Mouse (Mus musculus) hindbrain, embryonic 16.5 days (tissue): Measurements from ENCODE around the gene Cntfr. TPM values are rescaled to one million over a fixed set of nuclear protein-coding genes. Genes with fewer than 3 reads are reported as not detected.

Source experiments
- ATAC-seq: fragments of 200-750 bp; cut with Nextera tagmentation; 2 replicates; pipeline ENCODE4 v1.8.0; 2017; ENCODE audit warnings: moderate TSS enrichment, moderate library complexity
- H3K27ac ChIP-seq: fragments of 300-500 bp; sonication (generic); 2 replicates; pipeline ENCODE4 v1.5.1; 2014; ENCODE audit warnings: low read depth, mild to moderate bottlenecking, control low read depth, low read length, moderate library complexity
- H3K27me3 ChIP-seq: fragments of 300-500 bp; sonication (generic); replicated peaks from 2 replicates; pipeline ENCODE4 v1.6.1; 2014; ENCODE audit warnings: low read length; ENCODE audit not compliant: control insufficient read depth, insufficient read depth
- H3K36me3 ChIP-seq: fragments of 300-500 bp; sonication (generic); 2 replicates; pipeline ENCODE4 v1.6.1; 2014; ENCODE audit warnings: mild to moderate bottlenecking, low read length, moderate library complexity, mixed read lengths; ENCODE audit not compliant: control insufficient read depth, insufficient read depth
- H3K4me1 ChIP-seq: fragments of 300-500 bp; sonication (generic); 2 replicates; pipeline ENCODE4 v1.6.1; 2014; ENCODE audit warnings: low read depth, low read length; ENCODE audit not compliant: control insufficient read depth, insufficient read depth
- H3K4me2 ChIP-seq: fragments of 300-500 bp; sonication (generic); 2 replicates; pipeline ENCODE4 v1.6.1; 2014; ENCODE audit warnings: mild to moderate bottlenecking, low read length, control low read depth, moderate library complexity
- H3K4me3 ChIP-seq: fragments of 300-500 bp; sonication (generic); 2 replicates; pipeline ENCODE4 v1.5.1; 2014; ENCODE audit warnings: mild to moderate bottlenecking, low read length, control low read depth, moderate library complexity
- H3K9ac ChIP-seq: fragments of 300-500 bp; sonication (generic); 2 replicates; pipeline ENCODE4 v1.6.1; 2014; ENCODE audit warnings: low read depth, mild to moderate bottlenecking, control low read depth, low read length, moderate library complexity
- H3K9me3 ChIP-seq: fragments of 300-500 bp; sonication (generic); 2 replicates; pipeline ENCODE4 v1.6.1; 2014; ENCODE audit warnings: mild to moderate bottlenecking, low read length, moderate library complexity; ENCODE audit not compliant: control insufficient read depth
- WGBS: fragments of 180-500 bp; shearing (Covaris S2); extraction: QIAGEN DNeasy Blood & Tissue Kit; methylation state at CpG from one replicate; pipeline ENCODE4 v1.1.7; 2014; 5-methylcytosine and 5-hydroxymethylcytosine counted together
- polyA plus RNA-seq: library from polyadenylated mRNA; unstranded; fragments of >200 nt; fragmentation: Nextera tagmentation; extraction: Ambion mirVana; gene quantifications from 2 replicates; pipeline ENCODE4 v1.2.1, GENCODE M21; 2015

Cntfr gene
- polyA plus RNA-seq, 1 experiment from 2014 or later: 22.5 TPM

GRCm38 (mm10) chr4:41648627-41649026 is 48.3 kb downstream of the Cntfr start:
- Histone ChIP-seq H3K36me3 (no peaks in the 10 kb centered on the region), H3K4me3 (no peak overlapping the region), H3K27me3 (no peaks in the 10 kb centered on the region), H3K27ac (no peak overlapping the region), H3K9me3 (no peaks in the 10 kb centered on the region), H3K4me2 (no peak overlapping the region), H3K9ac (no peak overlapping the region), H3K4me1 (no peaks in the 10 kb centered on the region)
- ATAC-seq: no peak
- 65% methylated on average over 7 of the region's 7 CpGs for WGBS

DNA sequence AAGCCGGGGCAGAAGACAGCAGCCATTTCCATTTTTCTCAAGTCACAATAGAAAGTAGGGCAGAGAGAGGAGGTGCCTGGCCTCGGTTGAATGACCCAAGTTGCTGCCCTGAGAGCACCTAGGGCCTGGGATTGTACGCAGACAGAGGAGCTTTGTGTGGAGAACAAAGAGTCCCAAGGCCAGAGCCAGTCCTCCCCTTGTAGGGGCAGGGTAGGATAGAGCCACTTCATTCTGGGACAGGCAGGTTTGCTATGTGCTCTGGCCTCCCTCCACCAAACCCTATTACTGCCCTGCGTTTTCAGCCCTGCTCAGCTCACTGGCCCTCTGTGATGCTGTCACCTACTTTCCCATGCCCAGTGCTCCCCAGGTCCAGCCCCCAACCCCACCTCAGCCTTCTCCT is 48.7 kb downstream of the Cntfr start:
- Histone ChIP-seq H3K4me3 (no peak overlapping the region), H3K4me1 (no peaks in the 10 kb centered on the region), H3K4me2 (no peak overlapping the region), H3K27me3 (no peaks in the 10 kb centered on the region), H3K9me3 (no peaks in the 10 kb centered on the region), H3K9ac (no peak overlapping the region), H3K36me3 (no peaks in the 10 kb centered on the region), H3K27ac (no peak overlapping the region)
- WGBS: 25% methylated on average over 4 of the region's 4 CpGs
- peak; percentile 53; the same call in 1 of the 2 replicates for ATAC-seq

GRCm38 (mm10) chr4:41645488-41645887 is 51.4 kb downstream of the Cntfr start:
- no peak overlapping the region for H3K9ac ChIP-seq
- no peaks in the 10 kb centered on the region for H3K36me3 ChIP-seq
- no peaks in the 10 kb centered on the region for H3K27me3 ChIP-seq
- no peak overlapping the region for H3K4me2 ChIP-seq
- H3K9me3 ChIP-seq: no peaks in the 10 kb centered on the region
- ATAC-seq: no peak
- H3K27ac ChIP-seq: no peak overlapping the region
- WGBS: 23% methylated on average over 5 of the region's 5 CpGs
- peaks cover 3% of the 10 kb centered on the region for H3K4me1 ChIP-seq
- H3K4me3 ChIP-seq: no peak overlapping the region

GRCm38 (mm10) chr4:41641199-41641822 is 55.6 kb downstream of the Cntfr start:
- Histone ChIP-seq H3K9ac (no peak overlapping the region), H3K4me2 (no peak overlapping the region), H3K27ac (no peak overlapping the region), H3K27me3 (no peaks in the 10 kb centered on the region), H3K4me3 (no peak overlapping the region), H3K4me1 (peaks cover 34% of the 10 kb centered on the region), H3K9me3 (no peaks in the 10 kb centered on the region), H3K36me3 (0 out of 2 replicates have a peak, but pooled peaks cover 2% of the 10 kb centered on the region)
- 69% methylated on average over 6 of the region's 6 CpGs for WGBS
- no peak for ATAC-seq

DNA sequence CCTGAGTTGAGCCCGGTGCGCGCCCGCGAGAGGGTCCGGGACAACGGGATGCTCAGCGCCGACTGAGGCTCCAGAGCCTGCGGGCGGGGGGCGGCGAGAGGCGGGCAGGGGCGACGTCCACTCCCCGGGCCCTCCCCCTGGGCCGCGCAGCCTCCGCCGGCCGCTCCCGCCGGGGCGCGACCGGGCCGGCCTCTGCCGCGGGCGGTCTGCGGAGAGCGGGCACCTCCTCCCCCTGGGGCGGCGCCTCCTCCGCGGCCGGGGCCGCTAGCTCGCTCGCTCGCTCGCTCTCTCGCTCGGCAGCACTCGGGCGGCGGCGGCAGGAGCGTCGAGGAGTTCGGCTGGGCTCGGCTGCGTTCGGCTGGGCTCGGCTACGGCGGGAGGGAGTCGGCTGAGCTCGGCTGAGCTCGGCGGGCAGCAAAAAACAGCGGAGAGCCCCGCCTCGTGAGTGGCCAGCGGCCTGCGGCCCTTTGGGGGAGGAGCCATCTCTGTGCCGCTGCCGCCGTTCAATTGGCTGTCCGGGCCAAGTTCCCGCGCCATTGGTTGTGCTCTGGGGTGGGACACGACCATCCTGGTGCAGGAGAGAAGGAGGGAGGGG is 56.9 kb downstream of the Cntfr start, which contains the start of gene Enho:
TSS of gene Enho (minus strand) at position 412 of the 595 bp plus-strand sequence.
- ATAC-seq: peak; percentile 91
- Histone ChIP-seq H3K27ac (peak within 1 kb of the TSS; percentile 93), H3K27me3 (no peaks in the 10 kb centered on the region), H3K4me1 (peaks cover 40% of the 10 kb centered on the region), H3K9me3 (no peaks in the 10 kb centered on the region), H3K4me2 (peak within 1 kb of the TSS; percentile 87), H3K9ac (peak within 1 kb of the TSS; percentile 98), H3K36me3 (0 out of 2 replicates have a peak, but pooled peaks cover 2% of the 10 kb centered on the region), H3K4me3 (peak within 1 kb of the TSS; percentile 81)
- WGBS: under 1% methylated on average over 46 of the region's 74 CpGs

DNA sequence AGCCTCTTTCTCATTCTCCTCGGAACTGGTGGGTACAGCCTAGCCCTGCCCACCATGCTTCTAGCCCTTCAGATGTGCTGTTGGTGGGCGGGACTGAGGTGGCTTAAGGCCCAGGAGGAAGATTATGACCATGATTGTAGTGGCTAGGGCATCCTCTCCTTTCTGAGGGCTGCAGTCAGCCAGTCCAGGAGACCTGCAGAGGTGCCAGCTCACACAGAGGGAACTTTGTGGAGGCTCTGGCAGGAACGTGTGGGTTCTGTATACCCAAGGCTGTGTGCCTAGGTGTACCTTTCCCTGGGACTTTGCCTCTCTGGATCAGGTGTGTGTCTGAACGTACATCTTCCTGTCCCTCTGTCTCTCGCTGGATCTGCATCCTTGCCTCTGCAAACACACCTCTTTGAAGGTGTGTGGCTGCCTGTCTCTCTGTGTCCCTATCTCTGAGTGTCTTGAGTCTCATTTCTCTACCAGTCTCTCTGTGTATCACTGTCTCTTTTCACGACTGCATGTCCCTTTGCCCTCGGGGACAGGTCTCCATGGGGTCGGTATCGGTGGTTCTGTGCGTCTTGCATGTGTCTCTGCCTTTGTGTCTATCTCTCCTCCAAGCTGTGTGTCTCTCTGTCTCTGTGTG is 57.6 kb downstream of the Cntfr start:
- peaks cover 40% of the 10 kb centered on the region for H3K4me1 ChIP-seq
- peak; percentile 19 for ATAC-seq
- H3K36me3 ChIP-seq: 0 out of 2 replicates have a peak, but pooled peaks cover 2% of the 10 kb centered on the region
- H3K4me3 ChIP-seq: peak overlapping the region; percentile 81
- peak overlapping the region; percentile 93 for H3K27ac ChIP-seq
- H3K9ac ChIP-seq: peak overlapping the region; percentile 98
- H3K9me3 ChIP-seq: no peaks in the 10 kb centered on the region
- WGBS: 6% methylated on average over 10 of the region's 10 CpGs
- no peaks in the 10 kb centered on the region for H3K27me3 ChIP-seq
- peak overlapping the region; percentile 87 for H3K4me2 ChIP-seq

DNA sequence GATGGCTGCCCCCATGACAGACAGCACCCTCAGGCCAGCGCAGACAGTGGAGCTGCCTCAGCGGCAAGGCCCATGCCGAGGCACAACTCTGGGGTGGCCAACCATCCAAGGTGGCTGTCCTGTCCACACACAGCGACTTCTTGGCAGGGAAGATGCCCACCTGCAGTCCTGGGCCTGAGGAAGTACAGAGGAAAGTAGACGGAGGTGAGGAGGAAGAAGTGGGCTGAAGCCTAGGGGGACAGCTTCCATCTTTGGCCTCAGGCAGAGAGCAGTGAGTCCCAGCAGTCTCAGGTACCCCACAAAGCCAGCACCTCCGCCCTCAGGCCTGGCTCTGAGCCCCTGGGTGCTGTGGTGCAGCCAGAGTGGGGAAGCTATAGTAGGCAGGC is 58.1 kb downstream of the Cntfr start:
- peak overlapping the region; percentile 81 for H3K4me3 ChIP-seq
- peaks cover 40% of the 10 kb centered on the region for H3K4me1 ChIP-seq
- H3K27me3 ChIP-seq: no peaks in the 10 kb centered on the region
- peak overlapping the region; percentile 98 for H3K9ac ChIP-seq
- 0 out of 2 replicates have a peak, but pooled peaks cover 2% of the 10 kb centered on the region for H3K36me3 ChIP-seq
- H3K27ac ChIP-seq: peak overlapping the region; percentile 93
- ATAC-seq: no peak
- 63% methylated on average over 6 of the region's 6 CpGs for WGBS
- H3K9me3 ChIP-seq: no peaks in the 10 kb centered on the region
- peak overlapping the region; percentile 87 for H3K4me2 ChIP-seq

GRCm38 (mm10) chr4:41638186-41638731 is 58.6 kb downstream of the Cntfr start:
- Histone ChIP-seq H3K27me3 (no peaks in the 10 kb centered on the region), H3K36me3 (0 out of 2 replicates have a peak, but pooled peaks cover 2% of the 10 kb centered on the region), H3K4me1 (peaks cover 40% of the 10 kb centered on the region), H3K9me3 (no peaks in the 10 kb centered on the region), H3K27ac (no peak overlapping the region), H3K4me2 (peak overlapping the region; percentile 87), H3K9ac (peak overlapping the region; percentile 98), H3K4me3 (peak overlapping the region; percentile 81)
- WGBS: 91% methylated on average over 10 of the region's 10 CpGs
- no peak for ATAC-seq
